7 mouse cellular contexts compared by ENCODE assay signal in the genomic region with DNA sequence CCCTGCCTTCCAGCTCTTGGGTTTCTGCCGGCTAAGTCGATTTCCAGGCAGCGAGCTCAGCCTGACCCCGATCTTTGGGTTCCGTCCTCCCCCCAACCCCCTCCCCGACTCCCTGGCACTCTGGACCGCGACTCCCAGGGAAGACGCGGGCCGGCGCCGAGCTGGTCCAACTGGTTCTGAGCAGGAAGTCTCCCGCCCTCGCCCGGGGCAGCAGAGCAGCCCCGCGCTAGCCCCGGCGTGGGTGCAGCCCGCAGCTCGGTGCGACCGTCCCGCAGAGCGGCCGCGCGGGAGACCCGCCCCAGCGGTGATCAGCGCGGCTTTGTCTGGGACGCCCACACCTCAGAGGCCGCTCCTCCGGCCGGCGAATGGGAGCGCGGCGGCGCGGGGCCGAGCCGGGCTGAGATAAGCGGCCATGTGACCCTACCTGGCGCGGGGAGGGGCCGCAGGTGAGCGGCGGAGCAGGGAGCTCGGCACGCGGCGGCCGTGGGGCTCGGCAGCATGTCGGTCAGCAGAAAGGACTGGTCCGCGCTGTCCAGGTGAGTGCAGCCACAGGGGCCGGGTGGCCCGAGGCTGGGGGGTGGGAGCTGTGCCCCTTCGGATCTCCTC. TPM values are rescaled to one million over a fixed set of nuclear protein-coding genes. Genes with fewer than 3 reads are reported as not detected.
A peak's percentile ranks its signal among the peaks of the same experiment; 100 is the strongest.
DNase-seq lines count a peak whose midpoint lies in the region; ATAC-seq lines count a peak whose summit lies in the region.

A gene (plus strand): TSS at position 118 of the 606 bp plus-strand sequence.

- peak; percentile 42 for DNase-seq in CD4-positive helper T cell, adult 2 months (ENCODE audit: low read depth, low spot score)
- DNase-seq in kidney, postnatal 10 days: peak; percentile 78
- peak; percentile 35 for DNase-seq in mesoderm, embryonic 11.5 days (ENCODE audit: low read depth, low spot score)
- peak; percentile 84 for DNase-seq in urinary bladder, postnatal 14 days (ENCODE audit: low spot score)
- DNase-seq in frontal cortex, postnatal 36 days (ENCODE audit: low spot score in 2 of 2): no peak

- peak within 1 kb of the TSS; percentile 57 for H3K4me3 ChIP-seq in forebrain, embryonic 16.5 days (replicated peaks; ENCODE audit: low read length)

- peak; percentile 32 for ATAC-seq in CD4-positive, CD25-positive, alpha-beta regulatory T cell, adult 4 months
- ATAC-seq in forebrain, embryonic 16.5 days: peak; percentile 40; the same call in 1 of the 2 replicates

- H3K4me1 ChIP-seq in forebrain, embryonic 16.5 days (replicated peaks; ENCODE audit: control insufficient read depth, insufficient read depth, low read length): peaks cover 11% of the 10 kb centered on the region

- under 1% methylated on average over 60 of the region's 63 CpGs for WGBS in forebrain, embryonic 16.5 days

- H3K9ac ChIP-seq in forebrain, embryonic 16.5 days (replicated peaks; ENCODE audit: low read depth, low read length): peak within 1 kb of the TSS; percentile 66

- no peak within 1 kb of the TSS for H3K27ac ChIP-seq in forebrain, embryonic 16.5 days (ENCODE audit: low read length)

- H3K36me3 ChIP-seq in forebrain, embryonic 16.5 days (ENCODE audit: control insufficient read depth, insufficient read depth): no peaks in the 10 kb centered on the region

- no peaks in the 10 kb centered on the region for H3K9me3 ChIP-seq in forebrain, embryonic 16.5 days (ENCODE audit: control insufficient read depth, low read length)

- peak within 1 kb of the TSS; percentile 97 for H3K4me2 ChIP-seq in forebrain, embryonic 16.5 days (ENCODE audit: low read length)

- peaks cover 30% of the 10 kb centered on the region for H3K27me3 ChIP-seq in forebrain, embryonic 16.5 days (replicated peaks; ENCODE audit: control insufficient read depth, insufficient read depth, low read length)

RNA-seq across cellular contexts. Expression of the gene that starts here (rescaled TPM):
- 10 to 100 TPM in 1 of 2 experiments, 1 to 10 TPM in 1; 9.2 to 13.6 TPM for polyA plus RNA-seq in CD4-positive, CD25-positive, alpha-beta regulatory T cell, adult 4 months (2017; shearing (Covaris generic))
- polyA plus RNA-seq in forebrain, embryonic 16.5 days (2015; fragmentation: Nextera tagmentation; extraction: Ambion mirVana): 0.31 and 0.44 TPM in 2 replicates

Comparison
In these comparisons a context has a peak if more than half of its experiments do, and no peak if none do; other contexts are left out.
1. Peak in ATAC-seq, H3K4me3 ChIP-seq, H3K9ac ChIP-seq and H3K4me2 ChIP-seq in forebrain, embryonic 16.5 days; RNA of the gene not detected or under 1 TPM.
2. DNase-seq: peak in CD4-positive helper T cell, adult 2 months (single experiment), kidney, postnatal 10 days (single experiment), mesoderm, embryonic 11.5 days (single experiment) and urinary bladder, postnatal 14 days (single experiment); none in frontal cortex, postnatal 36 days (0 of 2).